Mouse (Mus musculus) right cerebral cortex, postnatal 4 days (tissue): Measurements from ENCODE around the gene Pald1.

Experiments used
- DNase-seq: peaks from one replicate; pipeline ENCODE4 v3.0.0-alpha.2; 2022

The Pald1 gene

DNA sequence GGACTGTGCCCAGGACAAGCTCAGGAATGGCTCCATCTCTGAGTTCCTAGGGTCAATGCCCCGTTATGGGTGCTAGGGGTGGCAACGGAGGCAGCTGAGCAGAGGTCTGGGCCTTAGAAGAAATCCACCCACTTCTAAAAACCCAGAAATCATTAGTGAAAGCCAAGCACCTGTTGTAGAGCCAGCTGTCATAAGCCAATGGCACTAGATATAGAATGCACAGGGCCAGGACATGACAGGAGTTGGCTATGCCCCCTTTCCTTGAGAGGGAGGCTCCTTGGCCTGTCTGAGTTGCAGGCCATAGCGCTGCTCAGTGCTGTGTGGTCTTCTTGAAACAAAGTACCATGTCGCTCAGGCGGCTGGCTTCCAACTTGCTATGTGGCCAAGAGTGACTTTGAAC lies 17.1 kb upstream of the Pald1 start:
- no peak for DNase-seq

DNA sequence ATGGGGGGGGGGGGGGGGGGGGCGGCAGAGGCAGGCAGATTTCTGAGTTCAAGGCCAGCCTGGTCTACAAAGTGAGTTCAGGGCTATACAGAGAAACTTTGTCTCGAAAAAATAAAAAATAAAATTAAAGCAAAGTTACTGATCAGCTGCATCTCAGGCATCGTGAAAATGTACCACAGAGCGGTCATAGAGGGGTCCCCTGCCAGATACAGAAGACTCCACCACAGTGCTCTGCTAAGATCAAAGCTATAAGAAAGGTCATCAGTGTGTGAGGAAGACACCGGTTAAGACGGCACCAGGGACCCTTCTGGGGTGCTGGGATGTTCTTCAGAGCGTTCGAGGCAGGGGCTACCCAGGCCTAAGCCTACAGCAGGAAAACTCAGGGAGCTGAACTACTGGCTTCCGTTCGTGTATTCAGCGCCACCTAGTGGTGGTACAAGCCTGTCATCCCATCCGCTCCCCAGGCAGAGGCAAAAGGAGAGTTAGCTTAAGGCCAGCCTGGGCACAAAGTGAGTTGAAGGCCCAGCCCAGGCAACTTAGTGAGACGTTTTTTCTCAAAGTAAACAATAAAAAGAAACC lies 15.9 kb upstream of the Pald1 start:
- peak; percentile 69 for DNase-seq

DNA sequence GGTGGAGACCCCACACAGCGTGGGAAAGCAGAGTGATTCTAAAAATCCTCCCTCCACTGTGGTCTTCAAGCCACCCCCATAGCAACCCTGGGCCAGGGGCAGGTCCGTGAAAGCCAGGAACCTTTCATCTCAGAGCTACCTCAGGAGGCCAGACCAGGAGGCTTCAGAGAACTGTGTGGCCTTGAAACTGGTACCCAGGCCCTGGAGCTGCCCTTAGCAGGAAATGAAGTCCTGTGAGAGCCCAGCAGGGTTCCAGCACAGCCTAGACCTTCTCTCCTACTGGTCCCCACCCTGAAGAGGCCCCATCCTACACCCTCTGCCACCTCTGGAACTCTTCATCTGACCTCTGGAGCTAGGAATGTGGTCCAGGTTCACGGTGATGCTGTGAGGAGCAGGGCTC lies 14.8 kb upstream of the Pald1 start:
- DNase-seq: no peak

DNA sequence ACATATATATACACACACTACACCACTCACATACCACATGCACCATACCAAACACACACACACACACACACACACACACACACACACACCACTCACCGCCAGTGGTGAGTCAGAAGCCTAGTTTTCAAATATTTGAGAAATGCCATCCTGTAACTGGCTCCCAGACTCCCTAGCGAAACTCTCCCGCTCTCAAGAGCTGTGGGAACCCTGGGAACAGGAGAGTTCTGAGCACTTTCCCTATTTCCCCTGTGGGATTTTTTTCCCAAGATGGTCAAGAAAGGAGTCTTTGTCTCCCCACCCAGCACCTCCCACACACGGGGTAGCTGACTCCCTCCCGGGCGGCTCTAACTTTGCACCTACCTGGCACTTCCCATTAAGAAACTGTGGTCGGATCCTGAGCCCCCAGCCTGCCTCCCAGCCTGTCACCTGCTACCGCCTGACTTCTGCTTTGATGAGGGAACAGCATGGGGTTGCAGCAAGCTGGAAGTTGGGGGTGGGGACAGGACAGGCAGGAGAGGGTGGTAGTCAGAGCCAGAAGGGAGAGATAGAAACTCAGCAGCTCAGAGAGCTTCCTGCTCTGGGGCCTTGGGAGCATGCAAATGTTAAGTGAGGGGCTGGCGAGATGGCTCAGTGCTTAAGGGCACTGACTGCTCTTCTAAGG lies 11.3 kb upstream of the Pald1 start:
- DNase-seq: no peak

GRCm38 (mm10) chr10:61392584-61392983 lies 9.3 kb upstream of the Pald1 start:
- DNase-seq: no peak

GRCm38 (mm10) chr10:61390148-61390547 lies 6.8 kb upstream of the Pald1 start:
- no peak for DNase-seq

DNA sequence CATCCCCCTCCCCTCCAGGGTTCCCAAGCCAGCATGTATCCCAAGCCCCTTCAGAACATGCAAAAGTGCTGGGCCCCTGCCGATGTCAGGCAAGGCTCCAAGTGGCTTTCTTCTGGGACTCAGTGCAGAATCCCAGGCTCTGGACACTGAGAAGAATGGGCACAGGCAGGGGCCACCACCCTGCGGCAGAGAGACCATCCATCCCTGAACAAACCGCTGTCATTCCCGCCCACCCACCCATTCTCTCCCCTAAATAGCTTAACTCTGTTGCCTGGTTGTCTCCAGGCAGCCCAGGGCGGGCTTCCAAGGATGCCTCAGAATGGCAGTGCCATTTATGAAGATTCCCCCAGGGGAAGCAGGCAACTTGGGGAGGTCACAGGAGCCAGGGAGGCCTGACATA lies 5.7 kb upstream of the Pald1 start:
- DNase-seq: peak; percentile 18

GRCm38 (mm10) chr10:61386284-61386683 lies 3.0 kb upstream of the Pald1 start:
- no peak for DNase-seq

- DNase-seq: no peak
Measured at GRCm38 (mm10) chr10:61385174-61385573, 1.8 kb upstream of the Pald1 start.

DNA sequence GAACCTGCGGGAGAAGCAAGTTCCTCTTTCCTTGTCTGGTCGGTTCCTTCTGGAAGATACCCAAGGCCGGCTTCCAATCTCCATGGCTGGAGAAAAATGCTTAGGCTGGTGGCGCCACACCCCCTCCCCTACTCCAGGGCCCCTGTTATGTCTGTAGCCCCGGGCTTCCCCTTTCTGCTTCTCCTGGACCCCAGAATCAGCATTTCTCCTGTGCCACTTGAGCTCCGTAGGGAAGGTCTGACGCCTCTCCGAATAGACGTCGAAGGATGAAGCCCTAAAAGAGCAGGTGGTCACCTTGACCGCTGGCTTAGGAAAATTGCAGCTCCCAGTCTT lies 351 bp upstream of the Pald1 start:
- DNase-seq: no peak

GRCm38 (mm10) chr10:61382281-61382731 lies 1.0 kb downstream of the Pald1 start:
- DNase-seq: no peak

- no peak for DNase-seq
Measured at GRCm38 (mm10) chr10:61381823-61382222, 1.5 kb downstream of the Pald1 start.

DNA sequence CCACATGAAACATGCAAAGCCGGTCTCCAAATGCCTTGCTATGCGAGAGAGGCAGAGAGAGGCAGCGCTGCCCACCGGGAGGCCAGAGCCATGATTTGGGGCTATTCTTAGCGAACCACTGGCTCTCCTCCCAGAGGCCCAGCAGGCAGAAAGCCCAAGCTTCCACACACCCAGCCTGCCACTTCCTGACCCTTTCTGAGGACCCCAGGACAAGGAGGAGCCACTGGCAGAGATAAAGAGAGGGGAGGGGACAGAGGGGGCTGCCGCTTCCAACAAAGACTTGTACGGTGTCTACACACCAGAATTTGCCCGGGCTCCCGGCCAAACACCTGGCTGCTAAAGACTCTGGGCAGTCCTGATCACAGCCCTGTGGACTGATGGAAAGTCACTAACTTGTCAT lies 3.1 kb downstream of the Pald1 start:
- DNase-seq: peak; percentile 24

GRCm38 (mm10) chr10:61379340-61380040 lies 3.8 kb downstream of the Pald1 start:
- no peak for DNase-seq

- no peak for DNase-seq
Measured at GRCm38 (mm10) chr10:61378698-61379097, 4.6 kb downstream of the Pald1 start.

DNA sequence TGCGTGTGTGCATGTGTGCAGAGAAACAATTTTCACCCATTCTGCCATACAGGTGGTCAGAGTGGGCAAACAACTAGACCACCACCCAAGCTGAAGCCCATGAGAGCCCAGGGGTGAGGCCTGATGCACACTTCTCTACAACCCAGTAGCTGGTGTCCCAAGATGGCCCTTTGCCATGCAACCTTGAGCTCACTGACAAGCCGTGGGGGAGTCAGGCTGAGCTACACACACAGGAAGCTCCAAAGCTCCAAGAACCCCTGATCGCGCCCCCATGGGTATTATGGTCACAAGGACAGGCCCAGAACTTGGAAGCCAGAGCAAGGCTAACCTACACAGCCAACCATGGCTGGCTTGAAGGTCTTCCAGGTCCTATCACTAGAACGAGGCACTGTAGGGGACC lies 5.3 kb downstream of the Pald1 start:
- DNase-seq: no peak

GRCm38 (mm10) chr10:61374771-61375481 lies 8.4 kb downstream of the Pald1 start:
- DNase-seq: no peak

DNA sequence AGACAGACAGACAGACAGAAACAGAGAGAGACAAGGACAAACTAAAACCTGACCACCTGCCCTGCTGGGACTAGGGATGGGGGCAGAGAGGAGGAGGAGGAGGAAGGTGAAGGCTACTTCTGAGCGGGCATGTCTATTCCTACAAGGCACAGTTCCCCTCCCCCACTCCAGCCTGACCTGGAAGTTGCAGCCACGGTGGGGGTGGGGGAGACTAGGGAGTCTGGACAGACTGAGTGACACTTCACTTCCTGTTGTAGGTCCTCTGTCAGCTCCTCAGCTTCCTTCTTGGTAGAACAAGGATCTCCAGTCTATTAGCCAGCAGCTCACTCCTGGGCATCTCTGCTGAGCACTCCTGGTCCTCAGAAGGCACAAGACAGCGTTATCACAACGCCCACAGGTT lies 9.3 kb downstream of the Pald1 start:
- DNase-seq: no peak

DNA sequence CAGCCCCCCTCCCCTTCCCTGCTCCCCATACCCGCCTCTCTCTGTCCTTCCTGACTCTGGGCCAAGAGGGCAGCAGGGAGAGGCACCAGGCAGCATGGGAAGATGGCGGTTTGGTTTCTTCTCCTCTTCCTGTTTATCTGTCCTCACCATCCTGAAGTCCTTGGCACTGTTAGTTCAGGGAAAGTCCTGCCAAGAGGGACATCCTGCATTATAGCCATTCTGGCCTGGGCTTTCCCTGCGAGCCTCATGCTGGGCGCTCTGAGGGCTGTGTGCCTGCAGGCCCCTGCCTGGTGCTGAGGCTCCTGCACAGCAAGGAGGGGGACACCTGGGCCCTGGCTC lies 10.8 kb downstream of the Pald1 start:
- DNase-seq: no peak

DNA sequence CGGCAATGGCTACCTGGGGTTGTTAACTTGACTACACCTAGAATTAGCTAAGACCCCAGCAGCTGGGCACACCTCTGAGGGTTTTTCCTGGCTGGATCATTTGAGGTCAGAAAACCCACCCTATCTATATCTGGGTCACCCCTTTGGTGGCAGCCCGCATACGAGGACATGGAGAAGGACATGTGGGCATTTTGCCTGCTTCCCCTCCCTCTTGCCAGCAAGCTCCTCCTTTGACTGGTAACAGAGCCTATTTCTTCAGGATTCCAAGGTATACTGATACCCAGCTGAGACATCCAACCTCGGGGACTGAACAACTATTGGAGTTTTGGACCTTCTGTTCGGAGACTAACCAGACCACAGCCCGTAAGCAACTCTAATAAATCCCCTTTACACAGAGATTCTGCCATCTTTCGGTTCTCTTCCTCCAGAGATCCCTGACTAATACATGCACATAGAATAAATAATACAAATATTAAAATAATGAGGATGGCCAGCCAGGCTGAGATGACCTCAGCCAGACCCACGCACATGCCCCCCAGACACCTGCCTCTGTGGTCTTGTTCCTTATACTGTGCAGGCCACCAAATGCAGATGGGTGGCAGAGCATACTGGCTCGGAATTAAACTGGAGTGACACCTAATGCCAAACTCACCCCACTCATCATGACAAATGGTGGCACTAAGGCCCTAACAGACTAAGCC lies 11.3 kb downstream of the Pald1 start:
- DNase-seq: no peak

GRCm38 (mm10) chr10:61370273-61370979 lies 12.9 kb downstream of the Pald1 start:
- no peak for DNase-seq

- DNase-seq: no peak
Measured at GRCm38 (mm10) chr10:61369755-61370154, 13.6 kb downstream of the Pald1 start.

DNA sequence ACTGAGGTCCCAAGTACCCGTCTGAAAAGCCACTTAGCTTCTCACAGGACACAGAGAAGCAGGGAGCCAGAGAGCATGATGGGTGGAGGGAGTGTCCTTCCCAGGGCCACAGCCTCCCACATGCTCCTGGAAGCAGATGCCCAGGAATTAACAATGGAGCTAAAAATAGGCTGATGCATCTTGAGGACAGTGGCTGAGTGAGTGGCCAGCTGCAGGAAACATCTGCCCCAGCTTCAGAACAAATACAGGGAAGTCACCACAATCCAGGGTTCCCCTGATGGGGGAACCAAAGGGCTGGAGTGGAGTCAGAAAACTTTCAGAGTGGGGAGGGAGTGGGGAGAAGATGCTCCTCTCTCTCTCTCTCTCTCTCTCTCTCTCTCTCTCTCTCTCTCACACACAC lies 17.4 kb downstream of the Pald1 start:
- no peak for DNase-seq
